Mouse (Mus musculus): Measurements from ENCODE around the gene Fkbp5. TPM values are rescaled to one million over a fixed set of nuclear protein-coding genes. Genes with fewer than 3 reads are reported as not detected.

The Fkbp5 gene
- total and polyA plus RNA-seq, 3 experiments, result 14.4 to 31.4 (median 22.6) TPM

DNA sequence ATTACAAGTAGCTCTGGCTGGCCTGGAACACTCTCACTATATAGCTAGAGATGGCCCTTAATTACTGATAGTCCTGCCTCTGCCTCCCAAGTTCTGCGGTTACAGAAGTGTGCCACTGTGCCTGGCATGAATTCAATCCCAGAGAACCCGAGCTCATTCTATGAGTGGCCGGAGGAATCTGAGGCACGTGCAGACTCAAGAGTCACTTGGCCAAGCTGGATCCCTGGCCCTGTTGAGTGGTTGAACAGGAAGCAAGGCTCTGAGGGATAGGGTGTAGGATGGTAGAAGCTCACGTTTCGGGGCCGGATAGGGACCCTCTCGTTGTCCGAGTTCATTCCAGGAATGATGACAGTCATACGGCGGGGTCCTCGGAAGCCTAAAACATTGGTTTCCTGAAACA lies 161.5 kb downstream of the Fkbp5 start:
- no peak for DNase-seq (ENCODE audit: extremely low read depth)
- Histone ChIP-seq H3K4me1 (ENCODE audit: control insufficient read depth in 1 of 2, insufficient read depth in 2 of 2) (peaks cover 5 to 6% of the 10 kb centered on the region in 2 experiments; a peak in 3 of 4 replicates), H3K27ac (ENCODE audit: insufficient read depth, low read depth) (no peak overlapping the region), H3K27me3 (replicated peaks) (peaks cover 78% of the 10 kb centered on the region), H3K4me3 (replicated peaks in 1 of 3; ENCODE audit: low read depth in 2 of 3, low read length in 2 of 3, poor library complexity in 1 of 3) (no peak overlapping the region), H3K4me2 (ENCODE audit: insufficient read depth, low read depth, poor library complexity, severe bottlenecking) (no peak overlapping the region), H3K79me2 (replicated peaks; ENCODE audit: control insufficient read depth, extremely low read depth, insufficient read depth, poor library complexity, severe bottlenecking) (no peaks in the 10 kb centered on the region), H3K36me3 (replicated peaks in 1 of 2; ENCODE audit: control insufficient read depth in 1 of 2, insufficient read depth in 1 of 2, low read length in 1 of 2) (no peaks in the 10 kb centered on the region), H3K9ac (ENCODE audit: insufficient read depth, low read depth) (no peak overlapping the region), H3K9me3 (replicated peaks; ENCODE audit: low read length) (peaks cover 6% of the 10 kb centered on the region)
- in situ Hi-C loops (cut with MboI; ENCODE audit: low pct_ligation_motif_present, low pct_unique_long_range_greater_than_20kb, low sequenced_read_pairs) (no loop called here), dilution Hi-C loops (cut with MboI; ENCODE audit: extremely low pct_ligation_motif_present, extremely low pct_unique_long_range_greater_than_20kb, low sequenced_read_pairs) (no loop called here)
- no peak for TF ChIP-seq ZMIZ1 (IDR thresholded peaks at IDR 0.05; ENCODE audit: low read depth, low read length)
- TF ChIP-seq HCFC1 (IDR thresholded peaks at IDR 0.05; ENCODE audit: low read depth, low read length), result no peak

DNA sequence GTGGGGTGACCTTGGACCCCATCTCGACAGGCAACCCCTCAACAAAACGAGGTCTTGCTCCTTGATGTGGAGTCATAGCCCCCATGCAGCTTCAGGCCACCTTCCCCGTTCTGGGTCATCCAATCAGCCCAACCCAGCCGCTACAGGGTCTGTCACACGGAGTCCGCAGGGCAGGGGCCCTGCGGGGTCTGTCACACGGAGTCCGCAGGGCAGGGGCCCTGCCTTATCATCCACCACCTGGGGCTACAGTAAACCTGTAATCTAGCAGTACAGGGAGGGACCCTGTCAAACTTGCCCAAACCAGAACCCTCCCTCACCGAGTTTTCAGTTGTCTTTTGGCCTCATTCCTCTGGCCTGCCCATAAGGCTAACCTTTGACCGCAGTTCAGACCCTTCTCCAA lies 165.3 kb downstream of the Fkbp5 start:
- H3K27me3 ChIP-seq (replicated peaks), result peaks cover 81% of the 10 kb centered on the region
- H3K36me3 ChIP-seq (replicated peaks in 1 of 2; ENCODE audit: control insufficient read depth in 1 of 2, insufficient read depth in 1 of 2, low read length in 1 of 2), result no peaks in the 10 kb centered on the region
- no peak overlapping the region for H3K4me3 ChIP-seq (replicated peaks in 1 of 3; ENCODE audit: low read depth in 2 of 3, low read length in 2 of 3, poor library complexity in 1 of 3)
- no peak overlapping the region for H3K27ac ChIP-seq (ENCODE audit: insufficient read depth, low read depth)
- H3K4me1 ChIP-seq (ENCODE audit: control insufficient read depth in 1 of 2, insufficient read depth in 2 of 2), result peaks cover 6 to 11% of the 10 kb centered on the region in 2 experiments; a peak in 3 of 4 replicates
- H3K79me2 ChIP-seq (replicated peaks; ENCODE audit: control insufficient read depth, extremely low read depth, insufficient read depth, poor library complexity, severe bottlenecking), result no peaks in the 10 kb centered on the region
- H3K9ac ChIP-seq (ENCODE audit: insufficient read depth, low read depth), result no peak overlapping the region
- peaks cover 6% of the 10 kb centered on the region for H3K9me3 ChIP-seq (replicated peaks; ENCODE audit: low read length)
- in situ Hi-C loops (cut with MboI; ENCODE audit: low pct_ligation_motif_present, low pct_unique_long_range_greater_than_20kb, low sequenced_read_pairs) (no loop called here), dilution Hi-C loops (cut with MboI; ENCODE audit: extremely low pct_ligation_motif_present, extremely low pct_unique_long_range_greater_than_20kb, low sequenced_read_pairs) (no loop called here)
- no peak overlapping the region for H3K4me2 ChIP-seq (ENCODE audit: insufficient read depth, low read depth, poor library complexity, severe bottlenecking)
- no peak for DNase-seq (ENCODE audit: extremely low read depth)
- TF ChIP-seq MAZ (IDR thresholded peaks at IDR 0.05; ENCODE audit: low read depth, low read length), result no peak
- TF ChIP-seq NELFE (IDR thresholded peaks at IDR 0.05; ENCODE audit: low read depth, low read length), result no peak
- TF ChIP-seq KAT2A (IDR thresholded peaks at IDR 0.05; ENCODE audit: insufficient replicate concordance, low read length), result no peak
- TF ChIP-seq PAX5 (IDR thresholded peaks at IDR 0.05; ENCODE audit: low read length), result no peak
- TF ChIP-seq ZNF384 (IDR thresholded peaks at IDR 0.05; ENCODE audit: low read depth, low read length), result no peak
- no peak for TF ChIP-seq MAX (IDR thresholded peaks at IDR 0.05; ENCODE audit: low read length)
- TF ChIP-seq CHD2 (IDR thresholded peaks at IDR 0.05; ENCODE audit: low read length), result no peak

DNA sequence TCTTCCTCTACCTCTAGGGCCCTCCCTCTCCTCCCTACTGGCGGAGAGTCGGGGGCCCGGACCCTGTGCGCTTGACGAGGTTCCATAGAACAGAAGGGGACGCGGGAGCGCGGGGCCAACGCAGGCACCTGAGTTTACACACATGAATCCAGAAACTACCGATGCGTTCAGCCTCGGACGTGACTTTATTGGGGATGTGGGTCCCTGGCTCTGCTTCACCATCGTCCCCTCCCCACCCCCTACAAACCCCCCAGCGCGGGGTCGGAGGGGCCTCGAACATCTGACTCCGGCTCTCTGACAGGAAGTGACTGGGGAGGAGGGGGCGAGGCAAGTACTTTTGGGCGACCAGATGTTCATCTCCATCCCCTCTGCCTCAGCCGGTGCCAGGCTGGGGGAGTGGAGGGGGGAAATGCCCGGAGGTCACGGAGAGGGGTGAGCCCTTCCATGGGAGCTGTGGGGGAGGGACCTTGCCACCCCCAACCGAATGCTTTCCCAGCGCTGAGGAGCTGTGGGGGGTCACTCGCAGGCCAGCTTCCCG lies 165.9 kb downstream of the Fkbp5 start:
- Histone ChIP-seq H3K36me3 (replicated peaks in 1 of 2; ENCODE audit: control insufficient read depth in 1 of 2, insufficient read depth in 1 of 2, low read length in 1 of 2) (no peaks in the 10 kb centered on the region), H3K4me3 (replicated peaks in 1 of 3; ENCODE audit: low read depth in 2 of 3, low read length in 2 of 3, poor library complexity in 1 of 3) (peak overlapping the region; percentile 49 to 62 (median 56)), H3K79me2 (replicated peaks; ENCODE audit: control insufficient read depth, extremely low read depth, insufficient read depth, poor library complexity, severe bottlenecking) (no peaks in the 10 kb centered on the region), H3K9ac (ENCODE audit: insufficient read depth, low read depth) (peak overlapping the region; percentile 26; the same call in 1 of the 2 replicates), H3K27ac (ENCODE audit: insufficient read depth, low read depth) (no peak overlapping the region), H3K9me3 (replicated peaks; ENCODE audit: low read length) (peaks cover 6% of the 10 kb centered on the region), H3K27me3 (replicated peaks) (peaks cover 80% of the 10 kb centered on the region), H3K4me2 (ENCODE audit: insufficient read depth, low read depth, poor library complexity, severe bottlenecking) (peak overlapping the region; percentile 97), H3K4me1 (ENCODE audit: control insufficient read depth in 1 of 2, insufficient read depth in 2 of 2) (peaks cover 6 to 11% of the 10 kb centered on the region in 2 experiments; a peak in 3 of 4 replicates)
- TF ChIP-seq ZMIZ1 (IDR thresholded peaks at IDR 0.05; ENCODE audit: low read depth, low read length) (no peak), MEF2A (IDR thresholded peaks at IDR 0.05; ENCODE audit: borderline replicate concordance, low read depth, low read length) (no peak), EP300 (IDR thresholded peaks at IDR 0.05; ENCODE audit: low read length) (no peak), POLR2AphosphoS2 (IDR thresholded peaks at IDR 0.05; ENCODE audit: low read depth, low read length) (no peak), ZC3H11A (IDR thresholded peaks at IDR 0.05; ENCODE audit: low read depth, low read length) (no peak), RCOR1 (conservative IDR thresholded peaks at IDR 0.05; ENCODE audit: low read depth, low read length) (no peak), MAZ (IDR thresholded peaks at IDR 0.05; ENCODE audit: low read depth, low read length) (no peak), TCF12 (IDR thresholded peaks at IDR 0.05; ENCODE audit: low read depth, low read length) (no peak), USF2 (conservative IDR thresholded peaks at IDR 0.05; ENCODE audit: low read depth, low read length) (no peak), BHLHE40 (IDR thresholded peaks at IDR 0.05; ENCODE audit: low read depth, low read length) (no peak), PAX5 (IDR thresholded peaks at IDR 0.05; ENCODE audit: low read length) (no peak), MAFK (IDR thresholded peaks at IDR 0.05; ENCODE audit: insufficient replicate concordance, low read length) (no peak), JUN (IDR thresholded peaks at IDR 0.05; ENCODE audit: insufficient read depth, low read depth, low read length) (no peak), E2F4 (IDR thresholded peaks at IDR 0.05; ENCODE audit: insufficient replicate concordance, low read depth, low read length) (no peak), SIN3A (IDR thresholded peaks at IDR 0.05; ENCODE audit: low read length) (no peak)
- in situ Hi-C loops (cut with MboI; ENCODE audit: low pct_ligation_motif_present, low pct_unique_long_range_greater_than_20kb, low sequenced_read_pairs) (no loop called here), dilution Hi-C loops (cut with MboI; ENCODE audit: extremely low pct_ligation_motif_present, extremely low pct_unique_long_range_greater_than_20kb, low sequenced_read_pairs) (no loop called here)
- DNase-seq (ENCODE audit: extremely low read depth), result no peak
